Mouse (Mus musculus) spleen, postnatal 14 days (tissue): ENCODE measurements around the gene Ces1b.

Source experiments
- DNase-seq, 2 experiments: peaks; one replicate each; pipeline ENCODE4 v3.0.0; 2021 to 2022; ENCODE audit warnings: low spot score in 2 of 2

The Ces1b gene

GRCm38 (mm10) chr8:93079887-93080286 is at the start of gene Ces1b:
Ces1b (minus strand) TSS chr8:93080017.
- DNase-seq = no peak

GRCm38 (mm10) chr8:93126476-93126875 is 46.7 kb upstream of the Ces1b start:
- no peak for DNase-seq

GRCm38 (mm10) chr8:93122005-93122404 is 42.2 kb upstream of the Ces1b start:
- no peak for DNase-seq

- DNase-seq = no peak
Observed at GRCm38 (mm10) chr8:93095376-93095775, 15.6 kb upstream of the Ces1b start.

- no peak for DNase-seq
Observed at GRCm38 (mm10) chr8:93091324-93091723, 11.5 kb upstream of the Ces1b start.

GRCm38 (mm10) chr8:93088686-93089122 is 8.9 kb upstream of the Ces1b start:
- no peak for DNase-seq

- DNase-seq = no peak
Observed at GRCm38 (mm10) chr8:93088193-93088592, 8.4 kb upstream of the Ces1b start.

- DNase-seq = no peak
Observed at GRCm38 (mm10) chr8:93075251-93075650, 4.6 kb downstream of the Ces1b start.

GRCm38 (mm10) chr8:93063416-93064117 is 16.2 kb downstream of the Ces1b start:
- no peak for DNase-seq

- no peak for DNase-seq
Observed at GRCm38 (mm10) chr8:93059185-93059584, 20.6 kb downstream of the Ces1b start.

- no peak for DNase-seq
Observed at GRCm38 (mm10) chr8:93055238-93055637, 24.6 kb downstream of the Ces1b start.

- DNase-seq = no peak
Observed at GRCm38 (mm10) chr8:93048510-93049416, 31.1 kb downstream of the Ces1b start.

GRCm38 (mm10) chr8:93048092-93048491 is 31.7 kb downstream of the Ces1b start, which contains the start of gene Ces1a:
Ces1a (minus strand) TSS chr8:93048192.
- no peak for DNase-seq

- DNase-seq = no peak
Observed at GRCm38 (mm10) chr8:93043083-93043482, 36.7 kb downstream of the Ces1b start.

- DNase-seq = no peak
Observed at GRCm38 (mm10) chr8:93040776-93041567, 38.8 kb downstream of the Ces1b start.

GRCm38 (mm10) chr8:93040256-93040655 is 39.6 kb downstream of the Ces1b start:
- no peak for DNase-seq

- DNase-seq = no peak
Observed at GRCm38 (mm10) chr8:93038831-93039230, 41.0 kb downstream of the Ces1b start.

- DNase-seq = no peak
Observed at GRCm38 (mm10) chr8:93030664-93031063, 49.2 kb downstream of the Ces1b start.

GRCm38 (mm10) chr8:93021738-93022137 is 58.1 kb downstream of the Ces1b start:
- DNase-seq = no peak

GRCm38 (mm10) chr8:93014300-93014699 is 65.5 kb downstream of the Ces1b start:
- DNase-seq = no peak

GRCm38 (mm10) chr8:93012226-93012625 is 67.6 kb downstream of the Ces1b start:
- DNase-seq = no peak

- DNase-seq = peak; percentile 22 to 53
Observed at GRCm38 (mm10) chr8:93011439-93011838, 68.4 kb downstream of the Ces1b start.
